Mouse (Mus musculus): ENCODE results near the gene Usp43. TPM values are rescaled to one million over a fixed set of nuclear protein-coding genes. Genes with fewer than 3 reads are reported as not detected.

The Usp43 gene
- polyA plus RNA-seq, 1 experiment from 2014 or later, result 0.74 TPM

- Histone ChIP-seq H3K9me3 (ENCODE audit: control insufficient read depth, low read length) (no peaks in the 10 kb centered on the region), H3K4me3 (ENCODE audit: low read depth, low read length) (no peak overlapping the region), H3K4me2 (ENCODE audit: low read depth) (no peak overlapping the region), H3K9ac (ENCODE audit: low read length) (no peak overlapping the region), H3K27ac (ENCODE audit: low read depth, low read length) (no peak overlapping the region), H3K27me3 (ENCODE audit: control insufficient read depth, insufficient read depth, low read length) (peaks cover 15% of the 10 kb centered on the region), H3K36me3 (ENCODE audit: control insufficient read depth, insufficient read depth, low read length) (no peaks in the 10 kb centered on the region), H3K4me1 (ENCODE audit: control insufficient read depth, insufficient read depth, low read length) (peaks cover 11% of the 10 kb centered on the region; the same call in 1 of the 2 replicates)
- 70% methylated on average over 5 of the region's 5 CpGs for WGBS
- no peak for ATAC-seq (ENCODE audit: insufficient read depth, low FRiP score, low TSS enrichment)
- DNase-seq (ENCODE audit: low spot score), result no peak
These were observed 2.4 kb downstream of the Usp43 start for GRCm38 (mm10) chr11:67919593-67919992.

GRCm38 (mm10) chr11:67917126-67917525 lies 4.8 kb downstream of the Usp43 start:
- H3K9me3 ChIP-seq (ENCODE audit: control insufficient read depth, low read length), result no peaks in the 10 kb centered on the region
- 81% methylated on average over 3 of the region's 3 CpGs for WGBS
- peaks cover 8% of the 10 kb centered on the region; the same call in 1 of the 2 replicates for H3K4me1 ChIP-seq (ENCODE audit: control insufficient read depth, insufficient read depth, low read length)
- no peak overlapping the region for H3K4me3 ChIP-seq (ENCODE audit: low read depth, low read length)
- H3K4me2 ChIP-seq (ENCODE audit: low read depth), result no peak overlapping the region
- DNase-seq (ENCODE audit: low spot score) (no peak), ATAC-seq (ENCODE audit: insufficient read depth, low FRiP score, low TSS enrichment) (no peak)
- H3K36me3 ChIP-seq (ENCODE audit: control insufficient read depth, insufficient read depth, low read length), result no peaks in the 10 kb centered on the region
- H3K9ac ChIP-seq (ENCODE audit: low read length), result no peak overlapping the region
- H3K27ac ChIP-seq (ENCODE audit: low read depth, low read length), result no peak overlapping the region
- H3K27me3 ChIP-seq (ENCODE audit: control insufficient read depth, insufficient read depth, low read length), result peaks cover 15% of the 10 kb centered on the region

GRCm38 (mm10) chr11:67911074-67911473 lies 10.9 kb downstream of the Usp43 start:
- Histone ChIP-seq H3K4me1 (ENCODE audit: control insufficient read depth, insufficient read depth, low read length) (no peaks in the 10 kb centered on the region), H3K27ac (ENCODE audit: low read depth, low read length) (no peak overlapping the region), H3K4me3 (ENCODE audit: low read depth, low read length) (no peak overlapping the region), H3K36me3 (ENCODE audit: control insufficient read depth, insufficient read depth, low read length) (no peaks in the 10 kb centered on the region), H3K9me3 (ENCODE audit: control insufficient read depth, low read length) (no peaks in the 10 kb centered on the region), H3K27me3 (ENCODE audit: control insufficient read depth, insufficient read depth, low read length) (no peaks in the 10 kb centered on the region), H3K4me2 (ENCODE audit: low read depth) (no peak overlapping the region), H3K9ac (ENCODE audit: low read length) (no peak overlapping the region)
- ATAC-seq (ENCODE audit: insufficient read depth, low FRiP score, low TSS enrichment) (no peak), DNase-seq (ENCODE audit: low spot score) (no peak)
- 89% methylated on average over 5 of the region's 5 CpGs for WGBS

GRCm38 (mm10) chr11:67903756-67904155 lies 18.2 kb downstream of the Usp43 start:
- 92% methylated on average over 4 of the region's 4 CpGs for WGBS

GRCm38 (mm10) chr11:67897064-67897560 lies 24.8 kb downstream of the Usp43 start:
- Histone ChIP-seq H3K36me3 (ENCODE audit: control insufficient read depth, insufficient read depth, low read length) (no peaks in the 10 kb centered on the region), H3K9ac (ENCODE audit: low read length) (no peak overlapping the region), H3K4me1 (ENCODE audit: control insufficient read depth, insufficient read depth, low read length) (no peaks in the 10 kb centered on the region), H3K4me2 (ENCODE audit: low read depth) (no peak overlapping the region), H3K9me3 (ENCODE audit: control insufficient read depth, low read length) (no peaks in the 10 kb centered on the region), H3K4me3 (ENCODE audit: low read depth, low read length) (no peak overlapping the region), H3K27me3 (ENCODE audit: control insufficient read depth, insufficient read depth, low read length) (no peaks in the 10 kb centered on the region), H3K27ac (ENCODE audit: low read depth, low read length) (0 out of 2 replicates have a peak overlapping the region, but pooled peaks have one; percentile 4)
- WGBS, result 57% methylated on average over 8 of the region's 8 CpGs
- DNase-seq (ENCODE audit: low spot score), result peak; percentile 63
- ATAC-seq (ENCODE audit: insufficient read depth, low FRiP score, low TSS enrichment), result no peak

More at GRCm38 (mm10) chr11:67903756-67904155, 18.2 kb downstream of the Usp43 start:
- no peak overlapping the region for H3K27ac ChIP-seq (ENCODE audit: low read depth, low read length)
- ATAC-seq (ENCODE audit: insufficient read depth, low FRiP score, low TSS enrichment) (no peak), DNase-seq (ENCODE audit: low spot score) (no peak)
- H3K4me3 ChIP-seq (ENCODE audit: low read depth, low read length), result no peak overlapping the region
- H3K4me1 ChIP-seq (ENCODE audit: control insufficient read depth, insufficient read depth, low read length), result no peaks in the 10 kb centered on the region
- H3K4me2 ChIP-seq (ENCODE audit: low read depth), result no peak overlapping the region
- no peaks in the 10 kb centered on the region for H3K27me3 ChIP-seq (ENCODE audit: control insufficient read depth, insufficient read depth, low read length)
- H3K9ac ChIP-seq (ENCODE audit: low read length), result no peak overlapping the region
- no peaks in the 10 kb centered on the region for H3K9me3 ChIP-seq (ENCODE audit: control insufficient read depth, low read length)
- H3K36me3 ChIP-seq (ENCODE audit: control insufficient read depth, insufficient read depth, low read length), result no peaks in the 10 kb centered on the region

GRCm38 (mm10) chr11:67895641-67896040 lies 26.3 kb downstream of the Usp43 start:
- H3K4me2 ChIP-seq (ENCODE audit: low read depth), result no peak overlapping the region
- ATAC-seq (ENCODE audit: insufficient read depth, low FRiP score, low TSS enrichment) (no peak), DNase-seq (ENCODE audit: low spot score) (peak; percentile 42)
- H3K27me3 ChIP-seq (ENCODE audit: control insufficient read depth, insufficient read depth, low read length), result no peaks in the 10 kb centered on the region
- H3K9me3 ChIP-seq (ENCODE audit: control insufficient read depth, low read length), result no peaks in the 10 kb centered on the region
- no peak overlapping the region for H3K9ac ChIP-seq (ENCODE audit: low read length)
- H3K27ac ChIP-seq (ENCODE audit: low read depth, low read length), result no peak overlapping the region
- 67% methylated on average over 7 of the region's 7 CpGs for WGBS
- no peak overlapping the region for H3K4me3 ChIP-seq (ENCODE audit: low read depth, low read length)
- no peaks in the 10 kb centered on the region for H3K4me1 ChIP-seq (ENCODE audit: control insufficient read depth, insufficient read depth, low read length)
- no peaks in the 10 kb centered on the region for H3K36me3 ChIP-seq (ENCODE audit: control insufficient read depth, insufficient read depth, low read length)

GRCm38 (mm10) chr11:67888521-67888920 lies 33.4 kb downstream of the Usp43 start:
- Histone ChIP-seq H3K9ac (ENCODE audit: low read length) (no peak overlapping the region), H3K4me2 (ENCODE audit: low read depth) (no peak overlapping the region), H3K9me3 (ENCODE audit: control insufficient read depth, low read length) (no peaks in the 10 kb centered on the region), H3K27me3 (ENCODE audit: control insufficient read depth, insufficient read depth, low read length) (no peaks in the 10 kb centered on the region), H3K4me3 (ENCODE audit: low read depth, low read length) (no peak overlapping the region), H3K27ac (ENCODE audit: low read depth, low read length) (no peak overlapping the region), H3K36me3 (ENCODE audit: control insufficient read depth, insufficient read depth, low read length) (no peaks in the 10 kb centered on the region), H3K4me1 (ENCODE audit: control insufficient read depth, insufficient read depth, low read length) (no peaks in the 10 kb centered on the region)
- no peak for DNase-seq (ENCODE audit: low spot score)
- 84% methylated on average over 5 of the region's 5 CpGs for WGBS
- ATAC-seq (ENCODE audit: insufficient read depth, low FRiP score, low TSS enrichment), result no peak

- H3K9ac ChIP-seq (ENCODE audit: low read length), result no peak overlapping the region
- ATAC-seq (ENCODE audit: insufficient read depth, low FRiP score, low TSS enrichment) (no peak), DNase-seq (ENCODE audit: low spot score) (no peak)
- no peak overlapping the region for H3K4me2 ChIP-seq (ENCODE audit: low read depth)
- no peak overlapping the region for H3K27ac ChIP-seq (ENCODE audit: low read depth, low read length)
- H3K27me3 ChIP-seq (ENCODE audit: control insufficient read depth, insufficient read depth, low read length), result no peaks in the 10 kb centered on the region
- no peaks in the 10 kb centered on the region for H3K36me3 ChIP-seq (ENCODE audit: control insufficient read depth, insufficient read depth, low read length)
- no peaks in the 10 kb centered on the region for H3K9me3 ChIP-seq (ENCODE audit: control insufficient read depth, low read length)
- H3K4me3 ChIP-seq (ENCODE audit: low read depth, low read length), result no peak overlapping the region
- 88% methylated on average over 2 of the region's 2 CpGs for WGBS
- no peaks in the 10 kb centered on the region for H3K4me1 ChIP-seq (ENCODE audit: control insufficient read depth, insufficient read depth, low read length)
These were observed 36.0 kb downstream of the Usp43 start for GRCm38 (mm10) chr11:67885921-67886320.

- 90% methylated on average over 9 of the region's 9 CpGs for WGBS
- H3K4me3 ChIP-seq (ENCODE audit: low read depth, low read length), result no peak overlapping the region
These were observed 56.3 kb downstream of the Usp43 start for GRCm38 (mm10) chr11:67865521-67866197.

More at GRCm38 (mm10) chr11:67865521-67866197, 56.3 kb downstream of the Usp43 start:
- no peaks in the 10 kb centered on the region for H3K9me3 ChIP-seq (ENCODE audit: control insufficient read depth, low read length)
- DNase-seq (ENCODE audit: low spot score) (no peak), ATAC-seq (ENCODE audit: insufficient read depth, low FRiP score, low TSS enrichment) (no peak)
- H3K4me1 ChIP-seq (ENCODE audit: control insufficient read depth, insufficient read depth, low read length), result peaks cover 6% of the 10 kb centered on the region; the same call in 1 of the 2 replicates
- H3K27me3 ChIP-seq (ENCODE audit: control insufficient read depth, insufficient read depth, low read length), result no peaks in the 10 kb centered on the region
- no peak overlapping the region for H3K27ac ChIP-seq (ENCODE audit: low read depth, low read length)
- no peaks in the 10 kb centered on the region for H3K36me3 ChIP-seq (ENCODE audit: control insufficient read depth, insufficient read depth, low read length)
- no peak overlapping the region for H3K9ac ChIP-seq (ENCODE audit: low read length)
- no peak overlapping the region for H3K4me2 ChIP-seq (ENCODE audit: low read depth)
